Comparison of ENCODE assay signal across 9 mouse cellular contexts in the genomic region with DNA sequence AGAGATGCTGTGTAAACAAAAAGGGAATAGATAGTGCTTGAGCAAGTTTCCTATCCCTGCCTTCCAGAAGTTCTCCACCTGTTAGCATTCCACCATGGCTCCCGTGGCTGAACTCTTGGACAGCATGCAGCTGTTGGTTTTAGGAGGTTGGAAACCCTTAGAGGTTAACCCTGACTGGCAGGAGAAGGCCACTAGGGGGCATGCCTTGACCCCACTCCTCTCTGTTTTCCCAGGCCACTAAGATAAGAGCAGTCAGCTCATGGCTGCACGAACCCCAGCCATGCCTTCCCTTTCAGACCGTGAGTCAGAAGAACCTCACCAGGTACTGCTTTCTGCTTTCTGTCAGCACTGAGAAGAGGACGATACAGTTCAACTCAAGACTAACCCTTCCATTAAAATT. TPM values are rescaled to one million over a fixed set of nuclear protein-coding genes. Genes with fewer than 3 reads are reported as not detected.
DNase-seq lines count a peak whose midpoint lies in the region; ATAC-seq and TF ChIP-seq lines count a peak whose summit lies in the region.
"Had no signal": no experiment of that assay in that cellular context is flagged by ENCODE, and none has a peak within 500 bp of the region (broad histone marks: within the 10 kb centered on the region; RNA-seq: fewer than 3 reads in every experiment).

No protein-coding gene starts in this region.

- H3K9me3 ChIP-seq in heart, embryonic 12.5 days (replicated peaks): no peaks in the 10 kb centered on the region
- no peaks in the 10 kb centered on the region for H3K9me3 ChIP-seq in E14TG2a.4 (ENCODE audit: low read length)
- H3K9me3 ChIP-seq in embryonic facial prominence, embryonic 10.5 days: no peaks in the 10 kb centered on the region
- no peaks in the 10 kb centered on the region for H3K9me3 ChIP-seq in lung, embryonic 14.5 days (ENCODE audit: low read depth, low read length)
- H3K9me3 ChIP-seq in forebrain, embryonic 14.5 days (replicated peaks; ENCODE audit: control insufficient read depth, low read length): no peaks in the 10 kb centered on the region

- H3K4me3 ChIP-seq in heart, adult 2 months: no peak overlapping the region
- H3K4me3 ChIP-seq in heart, embryonic 12.5 days: no peak overlapping the region
- H3K4me3 ChIP-seq in E14TG2a.4 (replicated peaks; ENCODE audit: low read length): no peak overlapping the region
- H3K4me3 ChIP-seq in embryonic facial prominence, embryonic 10.5 days: no peak overlapping the region
- no peak overlapping the region for H3K4me3 ChIP-seq in lung, embryonic 14.5 days (ENCODE audit: low read depth, low read length)
- H3K4me3 ChIP-seq in forebrain, embryonic 14.5 days (ENCODE audit: low read depth, low read length): no peak overlapping the region

- H3K36me3 ChIP-seq in heart, adult 2 months (ENCODE audit: control insufficient read depth, insufficient read depth, low read length): no peaks in the 10 kb centered on the region; the same call in 1 of the 2 replicates
- H3K36me3 ChIP-seq in heart, embryonic 12.5 days: peaks cover 43% of the 10 kb centered on the region
- H3K36me3 ChIP-seq in E14TG2a.4 (ENCODE audit: insufficient read depth, low read length): peaks cover 42% of the 10 kb centered on the region
- peaks cover 37% of the 10 kb centered on the region for H3K36me3 ChIP-seq in embryonic facial prominence, embryonic 10.5 days (replicated peaks)
- H3K36me3 ChIP-seq in lung, embryonic 14.5 days (ENCODE audit: insufficient read depth): peaks cover 24% of the 10 kb centered on the region
- peaks cover 40% of the 10 kb centered on the region for H3K36me3 ChIP-seq in forebrain, embryonic 14.5 days (ENCODE audit: control insufficient read depth, insufficient read depth, low read length)

- H3K79me2 ChIP-seq in heart, adult 2 months (replicated peaks; ENCODE audit: control insufficient read depth, insufficient read depth, low read length): no peaks in the 10 kb centered on the region

- TF ChIP-seq POLR2A in heart, adult 2 months (IDR thresholded peaks at IDR 0.05; ENCODE audit: insufficient read depth, low read depth, low read length): no peak

- DNase-seq in heart, adult 2 months: no peak
- peak; percentile 37 for DNase-seq in embryonic facial prominence, embryonic 10.5 days (ENCODE audit: low spot score)
- DNase-seq in lung, embryonic 14.5 days: no peak
- DNase-seq in right cerebral cortex, adult 2 months (ENCODE audit: low spot score in 2 of 2): no peak
- DNase-seq in natural killer cell, adult 2 months (ENCODE audit: low spot score in 2 of 2): no peak
- DNase-seq in forebrain, embryonic 14.5 days (ENCODE audit: low spot score): no peak

- H3K27ac ChIP-seq in heart, adult 2 months: no peak overlapping the region
- no peak overlapping the region for H3K27ac ChIP-seq in heart, embryonic 12.5 days (ENCODE audit: poor library complexity, severe bottlenecking)
- peak overlapping the region; percentile 70 for H3K27ac ChIP-seq in embryonic facial prominence, embryonic 10.5 days (replicated peaks)
- H3K27ac ChIP-seq in lung, embryonic 14.5 days (ENCODE audit: low read depth): no peak overlapping the region
- H3K27ac ChIP-seq in forebrain, embryonic 14.5 days (ENCODE audit: low read depth, low read length): no peak overlapping the region

- H3K4me2 ChIP-seq in heart, embryonic 12.5 days: no peak overlapping the region
- no peak overlapping the region for H3K4me2 ChIP-seq in lung, embryonic 14.5 days
- no peak overlapping the region for H3K4me2 ChIP-seq in forebrain, embryonic 14.5 days (ENCODE audit: low read length)

- TF ChIP-seq CTCF in heart, adult 2 months (IDR thresholded peaks at IDR 0.05): peak; percentile 45
- TF ChIP-seq CTCF in E14TG2a.4 (conservative IDR thresholded peaks at IDR 0.05; ENCODE audit: low read length): peak; percentile 74
- peak; percentile 26 for TF ChIP-seq CTCF in lung, embryonic 14.5 days (IDR thresholded peaks at IDR 0.05; ENCODE audit: low read depth)

- no peaks in the 10 kb centered on the region; the same call in 1 of the 2 replicates for H3K4me1 ChIP-seq in heart, adult 2 months (ENCODE audit: control insufficient read depth, insufficient read depth, low read length)
- peaks cover 8% of the 10 kb centered on the region; the same call in 1 of the 2 replicates for H3K4me1 ChIP-seq in heart, embryonic 12.5 days (replicated peaks)
- peaks cover 45% of the 10 kb centered on the region for H3K4me1 ChIP-seq in E14TG2a.4 (replicated peaks; ENCODE audit: low read depth, low read length)
- peaks cover 25% of the 10 kb centered on the region for H3K4me1 ChIP-seq in embryonic facial prominence, embryonic 10.5 days
- no peaks in the 10 kb centered on the region for H3K4me1 ChIP-seq in lung, embryonic 14.5 days (ENCODE audit: insufficient read depth)
- H3K4me1 ChIP-seq in forebrain, embryonic 14.5 days (ENCODE audit: control insufficient read depth, insufficient read depth, low read length): no peaks in the 10 kb centered on the region

- H3K27me3 ChIP-seq in heart, adult 2 months (ENCODE audit: control insufficient read depth, insufficient read depth, low read length): no peaks in the 10 kb centered on the region
- no peaks in the 10 kb centered on the region for H3K27me3 ChIP-seq in heart, embryonic 12.5 days (replicated peaks)
- no peaks in the 10 kb centered on the region for H3K27me3 ChIP-seq in E14TG2a.4 (ENCODE audit: insufficient read depth, low read length)
- H3K27me3 ChIP-seq in embryonic facial prominence, embryonic 10.5 days (replicated peaks; ENCODE audit: low read depth, poor library complexity, severe bottlenecking): no peaks in the 10 kb centered on the region
- no peaks in the 10 kb centered on the region for H3K27me3 ChIP-seq in lung, embryonic 14.5 days (ENCODE audit: insufficient read depth, low read length)
- no peaks in the 10 kb centered on the region for H3K27me3 ChIP-seq in forebrain, embryonic 14.5 days (replicated peaks; ENCODE audit: control insufficient read depth, insufficient read depth, low read length)

- TF ChIP-seq EP300 in heart, adult 2 months (IDR thresholded peaks at IDR 0.05; ENCODE audit: insufficient read depth, low read depth, low read length): no peak

- no peak for ATAC-seq in heart, embryonic 12.5 days (ENCODE audit: insufficient number of reproducible peaks, low FRiP score)
- no peak for ATAC-seq in lung, embryonic 14.5 days (ENCODE audit: insufficient read depth)
- no peak for ATAC-seq in forebrain, embryonic 14.5 days

- no peak overlapping the region for H3K9ac ChIP-seq in heart, adult 2 months (ENCODE audit: low read depth, low read length)
- no peak overlapping the region for H3K9ac ChIP-seq in heart, embryonic 12.5 days
- H3K9ac ChIP-seq in lung, embryonic 14.5 days: no peak overlapping the region
- H3K9ac ChIP-seq in forebrain, embryonic 14.5 days (ENCODE audit: low read length): no peak overlapping the region

- WGBS in heart, adult 2 months: 71% methylated on average over 4 of the region's 4 CpGs
- 42% methylated on average over 4 of the region's 4 CpGs for WGBS in heart, embryonic 12.5 days
- 64% methylated on average over 4 of the region's 4 CpGs for WGBS in embryonic facial prominence, embryonic 10.5 days
- WGBS in lung, embryonic 14.5 days: 51% methylated on average over 4 of the region's 4 CpGs
- 76% methylated on average over 4 of the region's 4 CpGs for WGBS in forebrain, embryonic 14.5 days

- intact Hi-C loops in heart, adult 2 months (cut with DNase I): loop anchor here (10.0 kb wide), 1 partner anchor 215 kb away; no protein-coding TSS in a partner anchor

RNA-seq across cellular contexts. Expression of a gene that starts 30.8 kb away (rescaled TPM):
- 10 to 100 TPM; 25.1 to 28.0 TPM for total RNA-seq in heart, adult 2 months (2021)
- polyA plus RNA-seq in heart, adult 2 months (2012; rRNA removed): 10.1 and 17.2 TPM in 2 replicates
- polyA plus RNA-seq in heart, embryonic 12.5 days (2016; fragmentation: Nextera tagmentation; extraction: Ambion mirVana): 28.8 and 29.0 TPM in 2 replicates
- polyA plus RNA-seq in embryonic facial prominence, embryonic 10.5 days (2016; fragmentation: Nextera tagmentation; extraction: Ambion mirVana): 28.4 and 31.3 TPM in 2 replicates
- polyA plus RNA-seq in lung, embryonic 14.5 days (2014; fragmentation: Nextera tagmentation; extraction: Ambion mirVana): 29.4 and 33.9 TPM in 2 replicates
- polyA plus RNA-seq in forebrain, embryonic 14.5 days (2014; fragmentation: Nextera tagmentation; extraction: Ambion mirVana): 34.1 and 34.2 TPM in 2 replicates

RNA-seq across cellular contexts. Expression of a gene that starts 55.0 kb away (rescaled TPM):
- total RNA-seq in heart, adult 2 months (2021): not detected
- 0.06 and 0.12 TPM in 2 replicates for polyA plus RNA-seq in heart, adult 2 months (2012; rRNA removed)
- polyA plus RNA-seq in heart, embryonic 12.5 days (2016; fragmentation: Nextera tagmentation; extraction: Ambion mirVana): 0.26 TPM in 1 of 2 replicates, not detected in the other
- 6.2 and 6.6 TPM in 2 replicates for polyA plus RNA-seq in embryonic facial prominence, embryonic 10.5 days (2016; fragmentation: Nextera tagmentation; extraction: Ambion mirVana)
- 0.23 and 0.43 TPM in 2 replicates for polyA plus RNA-seq in lung, embryonic 14.5 days (2014; fragmentation: Nextera tagmentation; extraction: Ambion mirVana)
- polyA plus RNA-seq in forebrain, embryonic 14.5 days (2014; fragmentation: Nextera tagmentation; extraction: Ambion mirVana): 63.3 and 76.8 TPM in 2 replicates
- total RNA-seq: monocyte, adult 5-6 weeks had no signal
